Mouse (Mus musculus): Measurements from ENCODE around the gene Olfr521. TPM values are rescaled to one million over a fixed set of nuclear protein-coding genes. Genes with fewer than 3 reads are reported as not detected.

Gene Olfr521
- polyA plus RNA-seq (2015; fragmentation: Nextera tagmentation; extraction: Ambion mirVana), result not detected in 2 replicates

GRCm38 (mm10) chr7:99763207-99763606, at the start of gene Olfr521:
TSS of gene Olfr521 (plus strand) at chr7:99763507.

DNA sequence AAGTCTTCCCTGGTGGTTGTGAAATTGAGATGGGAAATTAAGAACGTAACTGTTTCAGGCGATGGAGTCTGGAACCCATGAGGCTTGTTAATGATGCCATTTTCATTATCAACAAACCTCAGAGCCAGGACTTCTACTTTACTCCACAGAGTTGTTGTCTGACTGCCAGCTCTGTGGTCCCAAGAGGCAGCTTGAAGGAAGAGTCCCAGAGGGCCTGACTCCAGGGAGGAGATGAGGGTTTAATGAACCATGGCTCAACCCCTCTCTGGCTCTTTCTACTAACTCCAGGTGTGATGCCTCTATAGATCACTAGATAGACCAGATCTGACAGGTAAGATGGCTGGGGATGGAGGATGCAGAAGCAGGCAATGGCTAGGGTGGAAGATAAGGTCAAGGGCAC, 33.3 kb upstream of the Olfr521 start, which contains the start of gene Olfr520:
Gene Olfr520 (plus strand): TSS at position 301 of the 400 bp plus-strand sequence.

Other genes starting within 250 kb of the Olfr521 start
- 57.0 and 60.3 TPM in 2 replicates for gene Arrb1, start 228.0 kb upstream of the Olfr521 start, polyA plus RNA-seq (2015; fragmentation: Nextera tagmentation; extraction: Ambion mirVana)
- 1.0 and 1.9 TPM in 2 replicates for gene Tpbgl, start 136.4 kb upstream of the Olfr521 start, polyA plus RNA-seq (2015; fragmentation: Nextera tagmentation; extraction: Ambion mirVana)
- 3.1 and 4.1 TPM in 2 replicates for gene Slco2b1, start 52.2 kb upstream of the Olfr521 start, polyA plus RNA-seq (2015; fragmentation: Nextera tagmentation; extraction: Ambion mirVana)
- not detected in 2 replicates for gene Olfr520, start 33.2 kb upstream of the Olfr521 start, polyA plus RNA-seq (2015; fragmentation: Nextera tagmentation; extraction: Ambion mirVana)
- 4.5 and 5.8 TPM in 2 replicates for gene Neu3, start 64.9 kb downstream of the Olfr521 start, polyA plus RNA-seq (2015; fragmentation: Nextera tagmentation; extraction: Ambion mirVana)
- gene Xrra1, start 95.6 kb downstream of the Olfr521 start, polyA plus RNA-seq (2015; fragmentation: Nextera tagmentation; extraction: Ambion mirVana), result 0.08 and 0.15 TPM in 2 replicates
- gene Spcs2, start 100.0 kb downstream of the Olfr521 start, polyA plus RNA-seq (2015; fragmentation: Nextera tagmentation; extraction: Ambion mirVana), result 187 and 195 TPM in 2 replicates
- gene Rnf169, start 216.9 kb downstream of the Olfr521 start, polyA plus RNA-seq (2015; fragmentation: Nextera tagmentation; extraction: Ambion mirVana), result 3.0 and 3.4 TPM in 2 replicates
- 0.59 and 0.81 TPM in 2 replicates for gene Chrdl2, start 242.7 kb downstream of the Olfr521 start, polyA plus RNA-seq (2015; fragmentation: Nextera tagmentation; extraction: Ambion mirVana)